Mouse (Mus musculus): ENCODE results near the gene Tmem132d.

- no peak for TF ChIP-seq CTCF (IDR thresholded peaks at IDR 0.05; ENCODE audit: low read depth)
- TF ChIP-seq EP300 (IDR thresholded peaks at IDR 0.05; ENCODE audit: low read depth), result no peak
Observed at GRCm38 (mm10) chr5:127914157-127914556, 518.7 kb downstream of the Tmem132d start.
